Mouse (Mus musculus) cerebellum, postnatal 10 days (tissue): Measurements from ENCODE around the gene Cemip.
A peak's percentile ranks its signal among the peaks of the same experiment; 100 is the strongest.

ENCODE experiments used
- DNase-seq, 2 experiments: peaks; one replicate each; pipeline ENCODE4 v3.0.0; 2021; ENCODE audit warnings: mixed read lengths in 2 of 2

Cemip gene

DNA sequence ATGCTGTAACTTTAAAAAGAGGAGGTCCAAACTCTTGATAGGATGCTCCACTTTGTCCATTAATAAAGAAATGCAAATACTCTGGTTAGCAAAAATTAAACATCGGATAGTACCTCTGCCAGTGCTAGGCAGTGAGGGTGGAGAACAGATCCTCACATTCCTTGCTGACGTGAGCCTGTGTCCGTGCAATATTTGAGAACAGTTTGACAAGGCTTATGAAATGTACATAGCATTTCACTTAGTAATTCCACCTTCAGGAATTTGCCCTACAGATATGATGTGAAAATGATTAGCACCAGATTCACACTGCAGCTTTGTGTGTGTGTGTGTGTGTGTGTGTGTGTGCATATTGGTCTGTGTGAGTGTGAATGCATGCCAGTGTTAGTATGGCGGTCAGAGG lies 4.5 kb upstream of the Cemip start:
- no peak for DNase-seq

DNA sequence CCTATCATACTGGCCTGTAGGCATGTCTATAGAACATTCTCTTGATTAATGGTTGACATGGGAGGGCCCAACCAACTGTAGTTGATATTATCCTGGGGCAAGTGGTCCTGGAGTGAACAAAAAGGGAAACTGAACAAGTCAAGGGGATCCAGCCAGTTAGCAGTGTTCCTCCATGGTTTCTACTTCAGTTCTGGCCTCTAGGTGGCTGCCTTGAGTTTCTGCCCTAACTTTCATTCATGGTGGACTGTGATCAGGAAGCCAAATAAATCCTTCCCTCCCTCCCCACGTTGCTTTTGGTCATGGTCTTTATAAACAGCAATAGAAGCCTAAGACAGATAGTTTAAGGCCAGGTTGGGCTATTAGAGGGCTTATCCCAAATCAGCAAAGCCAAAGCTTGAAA lies 3.5 kb upstream of the Cemip start:
- no peak for DNase-seq

DNA sequence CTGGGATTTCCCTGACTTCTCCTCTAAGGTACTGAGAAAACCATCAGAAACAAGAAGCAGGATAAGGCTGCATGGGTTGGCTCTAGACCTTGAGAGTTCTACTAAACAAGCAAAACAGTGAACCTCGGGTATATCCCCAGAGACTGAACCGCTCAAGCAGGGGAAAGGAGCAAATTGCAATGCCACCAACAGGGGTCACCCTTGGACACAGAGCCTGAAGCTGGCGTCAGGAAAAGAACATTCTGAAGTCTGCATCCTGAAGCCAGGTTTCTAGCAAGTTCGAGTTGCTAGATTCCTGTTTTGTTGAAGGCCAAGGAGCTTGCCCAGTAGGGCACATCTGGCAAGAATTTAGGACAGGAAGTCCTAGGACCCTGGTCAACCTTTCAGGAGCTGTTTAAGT lies 2.7 kb upstream of the Cemip start:
- DNase-seq = peak; percentile 87 to 89

DNA sequence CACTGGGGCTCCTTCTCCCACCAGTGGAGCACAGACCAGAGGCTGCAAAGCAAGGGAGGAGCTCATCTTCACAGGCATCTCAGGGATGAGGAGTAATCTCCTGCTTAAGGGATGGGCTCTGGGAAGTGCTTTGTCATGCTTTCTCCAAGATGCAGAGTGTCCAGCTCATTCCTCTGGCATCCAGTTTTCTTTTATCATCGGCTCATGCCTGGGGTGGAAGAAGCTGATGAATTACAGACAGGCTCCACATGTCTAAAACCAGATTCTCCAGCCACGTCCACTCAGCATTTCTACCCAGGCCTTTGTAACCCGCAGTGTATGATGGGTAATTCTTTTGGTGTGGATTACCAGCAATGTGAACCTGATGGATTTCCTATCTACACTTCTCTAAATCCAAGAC lies 1.9 kb upstream of the Cemip start:
- no peak for DNase-seq

DNA sequence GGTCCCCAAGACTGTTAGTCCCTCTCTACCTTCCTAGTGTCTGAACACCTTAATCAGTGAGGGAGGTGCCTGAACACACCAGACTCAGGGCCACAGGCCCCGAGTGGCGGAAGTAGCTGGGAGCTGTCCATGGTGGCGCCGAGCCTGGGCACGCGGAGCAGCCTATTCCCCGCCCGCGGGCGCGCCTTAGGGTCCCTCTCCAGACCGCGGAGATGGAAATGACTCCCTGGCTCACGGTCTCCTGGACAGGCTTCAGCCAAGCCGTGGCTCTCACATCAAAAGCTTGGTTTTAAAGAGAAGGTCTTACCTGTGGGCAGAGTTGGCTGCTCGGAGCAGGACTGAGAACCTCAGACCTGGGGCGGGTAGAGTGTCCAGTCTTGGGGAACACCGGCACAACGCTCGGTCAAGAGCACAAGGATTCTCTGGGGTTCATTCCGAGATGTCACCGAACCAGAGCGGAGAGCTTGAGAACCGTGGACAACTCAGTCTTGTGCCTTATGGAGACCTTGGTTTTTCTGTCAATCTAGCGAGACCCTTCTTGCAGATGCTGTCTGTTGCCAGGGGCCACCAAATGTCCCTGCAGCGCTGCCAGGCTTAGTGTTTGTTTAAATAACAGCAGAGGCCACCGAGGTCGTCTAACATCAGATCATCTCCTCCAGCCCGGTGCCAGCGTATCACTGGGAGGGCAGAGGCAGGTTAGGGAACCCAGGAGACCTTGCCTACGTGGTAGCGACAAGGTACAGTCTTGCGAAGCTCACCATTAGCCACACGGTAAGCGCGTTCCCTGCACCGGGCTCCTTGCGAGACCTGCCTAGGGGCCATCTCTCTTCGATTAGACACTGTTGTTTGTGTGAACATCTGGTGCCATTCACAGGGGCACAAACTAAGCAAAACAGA lies 1.0 kb downstream of the Cemip start:
- peak; percentile 76 to 81 for DNase-seq

DNA sequence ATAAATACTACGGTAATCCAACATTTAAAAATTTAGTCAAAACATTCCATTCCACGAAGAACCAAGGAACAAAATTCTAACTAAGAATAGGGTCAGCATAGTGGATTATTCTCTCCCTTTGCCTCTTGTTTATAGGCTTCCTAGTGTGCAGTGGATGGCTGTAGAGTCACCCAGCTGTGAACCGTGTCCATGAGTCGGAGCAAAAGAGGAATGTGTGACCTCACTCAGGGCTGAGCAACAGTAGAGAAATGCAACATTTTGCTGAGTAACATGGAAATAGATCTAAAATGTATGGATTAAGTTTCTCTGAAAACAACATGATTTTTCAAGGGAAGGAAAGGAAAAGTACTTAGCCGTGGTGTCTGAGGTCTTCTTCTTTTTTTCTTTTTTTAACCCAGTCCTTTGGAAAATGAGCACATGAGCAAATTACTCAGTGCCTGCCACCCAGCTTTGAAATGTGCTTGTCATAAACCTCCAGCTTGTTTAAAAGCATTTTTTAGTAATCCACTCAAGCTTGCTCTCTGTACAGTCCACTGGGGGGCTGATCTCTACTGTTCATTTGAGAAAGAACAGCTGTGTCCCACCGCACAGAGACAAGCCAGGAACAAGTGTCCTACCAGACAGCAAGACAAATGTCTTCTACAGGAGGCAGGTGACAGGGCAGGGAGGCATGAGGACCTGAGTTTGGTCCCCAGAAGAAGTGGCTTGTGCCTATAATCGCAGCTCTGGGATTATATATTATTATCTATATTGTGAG lies 8.9 kb downstream of the Cemip start:
- no peak for DNase-seq

DNA sequence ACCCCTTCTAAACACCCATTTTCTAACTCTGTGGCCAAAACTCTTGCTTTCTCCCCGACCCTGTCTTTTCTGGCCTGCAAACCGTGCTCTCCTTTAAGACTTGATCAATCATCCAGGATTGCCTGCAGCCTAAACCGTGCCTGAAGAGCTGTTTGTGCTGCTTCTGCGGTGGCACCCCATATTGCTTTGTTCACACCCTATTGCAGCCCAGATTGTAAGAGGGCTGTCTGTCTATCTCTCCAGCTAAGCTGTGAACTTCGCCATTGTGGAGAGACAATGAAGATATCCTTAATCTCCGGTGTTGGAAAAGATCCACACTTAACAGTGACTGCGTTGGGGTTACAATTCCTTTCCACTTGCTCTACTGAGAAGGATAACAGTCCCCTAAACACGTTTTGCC lies 12.0 kb downstream of the Cemip start:
- DNase-seq = no peak

DNA sequence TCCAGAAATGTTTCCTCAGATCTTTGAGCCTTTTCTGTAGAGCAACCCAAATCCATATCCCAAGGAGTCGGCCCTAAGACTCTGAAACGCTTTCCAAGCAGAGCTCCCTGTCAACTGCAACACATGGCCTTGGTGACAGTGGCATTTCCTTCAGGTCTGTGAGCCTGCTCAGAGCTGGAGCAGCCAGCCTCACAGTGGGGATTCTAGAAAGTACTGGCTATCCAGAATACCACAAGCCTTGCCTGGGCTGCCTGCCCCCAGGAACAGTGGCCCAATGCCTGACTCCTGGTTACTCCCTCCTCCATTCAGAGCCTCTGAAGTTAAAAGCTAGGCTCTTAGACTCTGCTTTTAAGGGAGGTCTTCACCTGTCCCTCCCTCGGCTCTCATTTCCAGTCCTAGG lies 12.4 kb downstream of the Cemip start:
- peak; percentile 60 to 72 for DNase-seq

DNA sequence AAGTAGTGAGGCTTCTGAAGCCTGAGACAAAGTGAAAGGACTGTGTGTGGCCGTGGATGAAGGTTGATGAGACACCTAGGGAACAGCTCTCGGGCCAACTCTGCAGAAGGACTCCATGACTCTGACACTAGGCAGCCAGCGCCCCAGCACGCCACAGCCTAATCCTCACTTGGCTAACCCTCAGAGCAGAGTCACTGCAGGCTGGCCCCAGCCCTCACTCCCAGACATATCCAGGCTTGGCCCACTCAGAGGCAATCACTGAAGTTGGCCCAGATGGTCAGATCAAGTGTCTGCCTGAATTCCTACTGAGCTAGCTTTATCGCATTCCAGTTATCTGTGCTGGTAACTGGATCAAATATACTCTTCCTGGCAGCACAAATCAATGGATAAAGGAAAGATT lies 17.4 kb downstream of the Cemip start:
- DNase-seq = peak; percentile 86 to 94

DNA sequence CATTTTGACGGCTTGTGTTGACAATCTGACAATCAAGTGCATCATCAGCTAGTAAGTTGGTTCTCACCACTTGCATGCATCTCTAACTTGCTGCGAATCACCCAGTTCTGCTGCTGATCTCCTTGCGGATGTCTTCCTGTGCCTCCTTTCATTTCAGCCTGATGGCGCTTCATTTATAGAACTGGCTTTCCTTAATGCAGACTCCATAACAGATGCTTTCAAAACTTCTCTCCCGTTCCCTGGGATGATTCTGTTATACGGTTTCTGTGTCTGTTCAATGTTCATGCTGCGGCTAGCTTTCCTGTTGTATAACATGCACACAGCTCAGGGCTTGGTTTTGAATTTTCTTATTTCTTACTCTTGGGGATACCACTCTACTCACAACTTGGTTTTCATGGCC lies 26.5 kb downstream of the Cemip start:
- no peak for DNase-seq

DNA sequence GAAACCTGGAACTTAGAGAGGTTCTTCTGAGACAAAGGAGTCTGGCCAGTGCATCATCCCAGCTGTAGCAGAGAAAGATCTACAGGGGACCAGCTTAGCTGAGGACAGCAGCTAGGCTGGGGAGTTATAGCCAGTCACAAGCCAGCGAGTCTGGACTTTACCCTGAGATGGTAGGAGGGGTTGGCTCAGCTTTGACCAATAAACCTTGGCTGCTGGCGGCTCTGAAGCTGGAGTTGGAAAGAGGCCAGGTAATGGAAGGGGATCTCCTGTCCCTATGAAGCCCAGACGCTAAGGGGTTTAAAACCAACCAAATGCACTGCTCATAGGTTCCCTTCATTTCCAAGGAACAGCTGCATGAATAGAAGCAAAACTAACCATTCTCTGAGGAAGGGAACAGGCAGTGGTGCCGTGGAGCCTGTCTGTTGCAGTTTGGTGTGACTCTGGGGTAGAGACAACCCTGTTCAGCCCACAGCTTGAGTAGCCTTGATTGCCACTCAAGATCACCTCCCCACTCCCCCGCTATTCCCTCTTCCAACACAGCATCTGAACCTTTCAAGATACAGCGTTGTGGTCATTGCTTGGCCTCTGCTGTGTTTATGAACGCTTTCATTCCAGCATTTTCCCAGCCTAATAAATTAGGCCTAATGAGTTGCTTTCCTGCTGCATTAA lies 30.2 kb downstream of the Cemip start:
- DNase-seq = peak; percentile 81 to 83

DNA sequence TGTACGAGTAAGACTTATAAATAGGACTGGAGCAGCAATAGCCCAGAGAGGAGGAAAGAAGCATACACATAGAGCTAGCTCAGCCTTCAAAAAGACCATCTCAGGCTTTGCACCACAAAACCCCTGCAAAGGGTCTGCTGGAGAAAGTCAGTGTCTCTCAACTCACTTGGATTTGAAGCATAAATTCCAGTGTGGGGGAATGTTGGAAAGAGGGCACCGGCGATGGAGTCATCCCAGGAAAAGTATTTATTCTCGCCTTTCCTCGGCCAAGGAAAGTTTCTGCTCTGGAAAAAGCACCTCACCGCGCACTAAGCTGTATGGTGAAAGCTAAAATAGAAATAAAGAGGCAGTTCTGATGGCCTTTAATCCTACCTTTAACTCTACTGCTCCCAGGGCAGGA lies 32.4 kb downstream of the Cemip start:
- no peak for DNase-seq

DNA sequence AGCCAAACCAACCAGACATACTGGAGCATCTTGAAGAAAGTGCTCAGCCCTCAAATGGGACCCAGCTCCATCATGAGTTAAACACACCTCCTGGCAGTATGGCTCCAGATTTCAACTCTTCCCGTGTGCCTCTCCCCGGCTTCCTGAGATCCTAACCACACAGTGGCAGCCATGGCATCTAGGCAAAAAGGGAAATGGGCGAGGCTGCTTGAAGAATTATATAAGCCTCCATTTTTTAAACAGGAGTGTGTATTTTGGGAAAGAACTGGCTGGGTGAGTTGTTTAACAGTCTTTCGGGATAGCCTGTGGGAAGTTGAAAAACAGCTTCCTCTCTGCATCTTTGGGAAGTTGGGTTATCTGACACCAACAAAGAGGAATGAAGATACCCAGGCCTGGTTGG lies 34.9 kb downstream of the Cemip start:
- DNase-seq = no peak

DNA sequence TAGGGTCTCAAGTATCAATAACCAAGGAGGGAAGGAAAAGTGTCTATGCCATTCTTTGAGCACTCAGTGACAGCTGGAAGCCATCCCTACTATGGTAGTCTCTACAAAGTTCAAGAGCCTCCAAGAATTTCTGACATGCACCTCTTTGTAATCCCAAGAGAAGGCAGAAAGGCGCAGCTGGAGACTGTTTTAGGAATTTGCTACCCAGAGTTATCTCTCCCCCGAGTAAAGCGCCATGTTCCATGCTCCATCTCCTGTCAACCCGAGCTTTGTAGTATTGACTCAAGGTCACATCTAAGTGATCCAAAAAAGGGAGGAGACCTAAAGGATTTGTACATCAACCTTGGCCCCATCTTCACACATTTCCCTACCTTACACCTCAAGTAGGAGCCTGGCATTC lies 40.8 kb downstream of the Cemip start:
- DNase-seq = no peak

DNA sequence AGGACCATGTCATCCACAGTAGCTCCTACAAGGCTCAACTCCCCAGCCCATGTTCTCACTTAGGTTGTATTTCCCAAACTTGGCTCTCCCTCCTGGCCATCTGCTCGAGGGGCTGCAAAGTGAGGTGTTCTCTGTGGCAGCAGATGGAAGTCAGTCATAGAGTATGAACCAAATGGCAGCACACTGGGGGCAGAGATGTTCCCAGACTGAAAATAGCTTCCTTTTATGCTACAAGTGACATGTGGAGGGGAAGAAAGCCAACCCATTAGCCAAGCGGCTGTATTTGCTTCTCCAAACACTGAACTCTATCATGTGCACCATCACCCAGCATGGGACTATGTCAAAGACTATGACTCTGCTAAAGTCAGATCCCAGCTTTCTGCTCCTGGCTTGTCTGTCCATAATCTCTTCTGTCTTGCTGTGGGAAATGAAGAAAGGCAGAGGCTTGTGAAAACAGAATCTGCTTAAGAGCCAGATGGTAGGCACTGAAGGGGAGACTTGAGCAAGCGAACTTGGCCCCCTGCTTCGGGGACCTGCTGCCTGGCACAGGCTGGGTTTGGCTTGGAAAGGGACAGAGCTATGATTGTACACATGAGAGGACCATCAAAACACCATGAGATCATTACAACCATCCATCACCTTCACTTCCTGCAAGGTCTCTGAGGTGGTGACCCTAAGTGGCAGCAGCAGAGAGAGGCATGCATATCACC lies 41.6 kb downstream of the Cemip start:
- DNase-seq = peak; percentile 92 to 95

DNA sequence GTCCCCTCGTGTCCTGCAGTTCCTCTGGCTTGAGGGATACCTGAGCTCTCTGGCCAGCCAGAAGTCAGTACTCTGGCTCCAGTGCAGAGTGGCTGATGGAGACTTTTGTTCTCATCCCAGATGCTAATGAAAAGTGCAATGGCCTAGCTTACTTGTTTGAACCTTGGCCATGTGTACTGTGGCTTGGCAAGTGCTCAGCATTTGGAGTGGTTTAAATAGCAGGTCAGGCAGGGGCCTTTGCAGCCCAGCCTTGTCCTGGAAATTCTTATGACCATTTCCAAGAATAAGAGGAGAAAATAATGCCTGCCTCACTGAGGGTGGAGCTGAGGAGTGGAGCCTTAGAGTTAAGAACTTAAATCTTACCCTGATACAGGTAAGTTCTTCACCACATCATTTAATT lies 43.6 kb downstream of the Cemip start:
- peak in 1 of 2 experiments; percentile 50 for DNase-seq

DNA sequence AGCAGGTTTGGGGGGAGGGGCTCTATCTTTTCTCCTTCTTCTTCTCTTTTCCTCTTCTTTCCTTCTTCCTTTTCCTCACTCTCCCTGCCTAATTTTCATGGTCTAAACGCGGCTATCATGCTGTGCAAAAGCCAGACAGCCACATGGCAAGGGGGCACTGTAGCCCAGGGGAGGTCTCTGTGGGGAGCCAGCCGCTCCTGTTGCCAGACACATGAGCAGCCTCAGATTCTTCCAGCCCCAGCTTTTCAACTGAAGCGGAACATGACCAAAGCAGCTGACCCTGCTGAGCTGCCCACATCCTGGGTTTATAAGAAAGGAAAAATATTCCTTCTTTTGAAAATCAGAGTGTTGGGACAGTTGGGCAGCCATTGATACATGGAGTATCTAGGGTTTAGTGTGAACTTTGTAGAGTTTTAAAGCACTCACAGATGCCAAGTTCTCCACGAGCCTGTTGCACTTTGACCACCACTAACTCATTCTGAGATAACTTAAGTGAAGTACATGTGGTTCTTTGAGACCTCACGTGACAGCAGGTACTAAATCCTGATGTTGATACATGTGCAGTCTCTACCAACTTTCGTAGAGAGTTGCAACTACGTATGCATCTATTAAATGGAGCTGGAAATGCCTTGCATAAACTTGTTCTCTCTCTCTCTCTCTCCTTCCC lies 46.3 kb downstream of the Cemip start:
- peak; percentile 64 to 86 for DNase-seq

DNA sequence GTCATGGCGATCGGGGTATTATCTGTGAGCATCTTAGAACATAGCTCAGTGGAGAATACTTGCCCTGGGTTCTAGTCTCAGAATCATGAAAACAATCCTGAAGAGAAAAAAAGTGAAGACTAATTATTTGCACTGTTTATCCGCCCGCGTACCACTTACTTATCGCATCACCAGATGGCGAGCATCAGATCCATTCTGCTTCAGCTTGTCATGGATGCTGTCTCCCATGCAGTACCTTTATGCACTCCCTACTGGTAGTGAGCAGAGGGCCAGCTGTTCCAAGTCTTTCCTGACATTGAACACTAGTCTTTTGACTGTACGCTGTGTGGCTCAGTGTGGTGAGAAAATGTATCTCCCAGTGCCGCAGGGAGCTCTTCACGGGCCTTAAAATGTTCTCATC lies 47.7 kb downstream of the Cemip start:
- DNase-seq = no peak

DNA sequence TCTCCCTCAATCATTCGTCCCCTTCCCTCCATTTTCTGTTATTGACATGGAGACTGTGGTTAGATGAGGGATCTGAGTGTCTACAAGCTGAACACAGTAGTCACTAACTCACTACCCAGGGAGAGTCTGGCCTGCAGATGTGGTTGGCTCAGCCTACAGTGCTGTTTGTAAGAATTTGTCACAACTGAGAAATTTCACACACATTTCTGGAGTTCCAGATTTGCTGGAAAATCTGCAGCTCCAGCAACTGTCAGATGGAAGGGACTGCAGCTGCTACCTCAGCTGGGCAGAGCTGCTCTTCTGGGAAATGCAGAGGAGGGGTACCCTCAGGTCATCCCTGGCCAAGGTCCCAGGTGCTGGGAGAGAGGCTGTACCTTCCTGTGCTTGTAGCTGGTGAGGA lies 53.5 kb downstream of the Cemip start:
- DNase-seq = no peak

DNA sequence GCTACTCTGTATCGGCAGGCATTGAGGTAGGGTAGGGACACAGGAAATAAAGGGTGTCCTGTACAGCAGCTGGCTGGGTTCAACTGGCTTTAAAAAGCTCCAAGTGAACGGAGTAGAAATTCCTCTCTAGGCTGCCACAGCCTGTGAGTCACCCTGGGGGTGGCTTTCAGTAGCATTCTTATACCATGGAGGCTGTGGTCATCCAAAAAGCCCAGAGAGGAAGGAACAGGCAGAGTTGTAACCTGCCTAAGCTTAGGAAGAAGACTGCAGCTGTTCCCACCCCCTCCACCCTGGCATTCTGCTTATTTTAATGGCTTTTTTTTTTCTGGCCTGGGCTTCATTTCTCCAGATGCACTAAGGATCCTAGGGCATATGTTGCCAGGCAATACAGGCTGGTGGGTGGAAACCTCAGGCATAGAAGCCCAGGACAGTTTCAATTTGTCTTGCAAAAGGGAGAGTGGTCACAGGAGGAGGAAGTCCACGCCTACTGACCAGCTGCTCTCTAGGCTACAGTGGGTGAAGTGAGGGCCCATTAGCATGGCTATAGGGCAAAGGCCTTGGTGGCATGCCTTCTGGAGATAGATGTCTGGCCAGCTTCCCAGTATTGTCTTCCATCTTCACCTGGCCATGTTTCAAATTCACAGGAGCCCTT lies 57.1 kb downstream of the Cemip start:
- DNase-seq = peak; percentile 76 to 77

DNA sequence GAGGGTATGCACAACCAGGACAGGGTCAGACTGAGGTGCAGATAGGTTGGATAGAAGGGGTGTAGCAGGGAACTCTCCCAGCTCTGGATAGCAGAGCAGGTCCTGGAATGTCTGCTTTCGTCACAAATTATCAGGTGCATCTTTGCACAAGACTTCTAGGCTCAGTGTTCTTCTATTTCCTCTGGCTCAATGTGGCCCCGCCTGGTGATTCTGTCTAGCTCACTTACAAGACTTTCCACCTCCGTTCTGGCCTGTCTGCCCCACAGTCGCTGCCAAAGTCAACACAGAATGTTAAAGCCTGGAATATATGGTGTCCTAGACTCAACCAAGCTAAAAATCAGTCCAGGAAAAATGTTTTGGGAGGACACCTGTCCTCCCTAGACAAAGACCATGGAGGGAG lies 57.9 kb downstream of the Cemip start:
- DNase-seq = no peak
